Comparison of ENCODE assay signal across 19 mouse cellular contexts in genomic region chr17:35175382-35175781, GRCm38 (mm10). TPM values are rescaled to one million over a fixed set of nuclear protein-coding genes. Genes with fewer than 3 reads are reported as not detected.
DNase-seq lines count a peak whose midpoint lies in the region; TF ChIP-seq lines count a peak whose summit lies in the region.
"Had no signal": no experiment of that assay in that cellular context is flagged by ENCODE, and none has a peak within 500 bp of the region (broad histone marks: within the 10 kb centered on the region; RNA-seq: fewer than 3 reads in every experiment).

No protein-coding gene starts in this region.

- peak in 1 of 2 experiments; percentile 49 for DNase-seq in spleen, adult 2 months (ENCODE audit: low read depth in 1 of 2, low spot score in 2 of 2)
- no peak for DNase-seq in spleen, adult 12 weeks (ENCODE audit: low spot score)
- no peak for DNase-seq in CH12.LX (ENCODE audit: extremely low read depth)
- DNase-seq in embryonic facial prominence, embryonic 10.5 days (ENCODE audit: low spot score), result no peak
- no peak for DNase-seq in retina, postnatal 1 day
- DNase-seq in layer of hippocampus, postnatal 14 days (ENCODE audit: low spot score in 2 of 2), result no peak
- DNase-seq: adrenal gland, postnatal 10 days; cerebellum, adult 11-12 months; cerebellum, adult 9-10 months; cerebellum, postnatal 25 days; gastrocnemius, adult 2 months; gastrocnemius, postnatal 25 days had no signal

- dilution Hi-C loops in CH12.LX (cut with MboI; ENCODE audit: extremely low pct_ligation_motif_present, extremely low pct_unique_long_range_greater_than_20kb, low sequenced_read_pairs), result no loop called here

- peak overlapping the region; percentile 3; the same call in 1 of the 2 replicates for H3K4me2 ChIP-seq in CH12.LX (ENCODE audit: insufficient read depth, low read depth, poor library complexity, severe bottlenecking)
- H3K4me2 ChIP-seq: embryonic facial prominence, embryonic 13.5 days; heart, embryonic 12.5 days; hindbrain, embryonic 14.5 days had no signal

- no peaks in the 10 kb centered on the region for H3K27me3 ChIP-seq in spleen, adult 2 months (ENCODE audit: control insufficient read depth, insufficient read depth, low read length)
- H3K27me3 ChIP-seq in CH12.LX (replicated peaks), result no peaks in the 10 kb centered on the region
- H3K27me3 ChIP-seq in embryonic facial prominence, embryonic 10.5 days (replicated peaks; ENCODE audit: low read depth, poor library complexity, severe bottlenecking), result no peaks in the 10 kb centered on the region
- H3K27me3 ChIP-seq: embryonic facial prominence, embryonic 13.5 days had no signal

- peaks cover 37% of the 10 kb centered on the region for H3K4me1 ChIP-seq in spleen, adult 2 months (ENCODE audit: control insufficient read depth, insufficient read depth, insufficient read length)
- peaks cover 17 to 53% of the 10 kb centered on the region in 2 experiments for H3K4me1 ChIP-seq in CH12.LX (ENCODE audit: control insufficient read depth in 1 of 2, insufficient read depth in 2 of 2)
- no peaks in the 10 kb centered on the region for H3K4me1 ChIP-seq in embryonic facial prominence, embryonic 10.5 days
- H3K4me1 ChIP-seq: hindbrain, embryonic 10.5 days had no signal

- no peaks in the 10 kb centered on the region for H3K36me3 ChIP-seq in spleen, adult 2 months (ENCODE audit: control insufficient read depth, insufficient read depth, low read length)
- H3K36me3 ChIP-seq in CH12.LX (replicated peaks in 1 of 2; ENCODE audit: control insufficient read depth in 1 of 2, insufficient read depth in 1 of 2, low read length in 1 of 2), result no peaks in the 10 kb centered on the region
- H3K36me3 ChIP-seq in embryonic facial prominence, embryonic 10.5 days (replicated peaks), result no peaks in the 10 kb centered on the region
- H3K36me3 ChIP-seq: embryonic facial prominence, embryonic 13.5 days; forebrain, embryonic 10.5 days; G1E; heart, embryonic 12.5 days; hindbrain, embryonic 10.5 days had no signal

- peak overlapping the region; percentile 49 for H3K27ac ChIP-seq in spleen, adult 2 months (ENCODE audit: insufficient read depth, low read length)
- H3K27ac ChIP-seq in CH12.LX (ENCODE audit: insufficient read depth, low read depth), result peak overlapping the region; percentile 96
- H3K27ac ChIP-seq in embryonic facial prominence, embryonic 10.5 days (replicated peaks), result no peak overlapping the region
- H3K27ac ChIP-seq: embryonic facial prominence, embryonic 13.5 days; forebrain, embryonic 10.5 days; gastrocnemius, adult 2 months; hindbrain, embryonic 10.5 days; hindbrain, embryonic 14.5 days had no signal

- in situ Hi-C loops in CH12.LX (cut with MboI; ENCODE audit: low pct_ligation_motif_present, low pct_unique_long_range_greater_than_20kb, low sequenced_read_pairs), result no loop called here

- no peak for TF ChIP-seq RAD21 in CH12.LX (IDR thresholded peaks at IDR 0.05; ENCODE audit: low read depth, low read length)

- H3K4me3 ChIP-seq in spleen, adult 2 months (ENCODE audit: extremely low read depth, insufficient read depth, insufficient read length), result no peak overlapping the region
- no peak overlapping the region for H3K4me3 ChIP-seq in CH12.LX (replicated peaks in 1 of 3; ENCODE audit: low read depth in 2 of 3, low read length in 2 of 3, poor library complexity in 1 of 3)
- H3K4me3 ChIP-seq in embryonic facial prominence, embryonic 10.5 days, result 0 out of 2 replicates have a peak overlapping the region, but pooled peaks have one; percentile 16
- H3K4me3 ChIP-seq: embryonic facial prominence, embryonic 13.5 days; forebrain, embryonic 10.5 days; gastrocnemius, adult 2 months; heart, embryonic 12.5 days; hindbrain, embryonic 10.5 days had no signal

- peak overlapping the region; percentile 21; the same call in 1 of the 2 replicates for H3K9ac ChIP-seq in CH12.LX (ENCODE audit: insufficient read depth, low read depth)
- H3K9ac ChIP-seq: embryonic facial prominence, embryonic 13.5 days; heart, embryonic 12.5 days; hindbrain, embryonic 14.5 days had no signal

- no peaks in the 10 kb centered on the region for H3K79me2 ChIP-seq in CH12.LX (replicated peaks; ENCODE audit: control insufficient read depth, extremely low read depth, insufficient read depth, poor library complexity, severe bottlenecking)

- no peak for TF ChIP-seq EP300 in CH12.LX (IDR thresholded peaks at IDR 0.05; ENCODE audit: low read length)

- TF ChIP-seq CTCF in spleen, adult 2 months (IDR thresholded peaks at IDR 0.05; ENCODE audit: extremely low read depth, insufficient read depth, insufficient read length, insufficient replicate concordance), result no peak
- no peak for TF ChIP-seq CTCF in CH12.LX (conservative IDR thresholded peaks at IDR 0.05 in 1 of 2, IDR thresholded peaks at IDR 0.05 in 1 of 2; ENCODE audit: low read depth in 2 of 2, low read length in 2 of 2)

- WGBS in spleen, adult 2 months, result 26% methylated on average over 6 of the region's 6 CpGs
- 79% methylated on average over 6 of the region's 6 CpGs for WGBS in embryonic facial prominence, embryonic 10.5 days

- TF ChIP-seq POLR2A in spleen, adult 2 months (IDR thresholded peaks at IDR 0.05; ENCODE audit: low read depth, low read length), result no peak
- peak; percentile 18; the same call in 1 of the 2 replicates for TF ChIP-seq POLR2A in CH12.LX (IDR thresholded peaks at IDR 0.05; ENCODE audit: low read depth, low read length)

- H3K9me3 ChIP-seq in CH12.LX (replicated peaks; ENCODE audit: low read length), result no peaks in the 10 kb centered on the region
- no peaks in the 10 kb centered on the region for H3K9me3 ChIP-seq in embryonic facial prominence, embryonic 10.5 days
- H3K9me3 ChIP-seq: embryonic facial prominence, embryonic 13.5 days; forebrain, embryonic 10.5 days; G1E; heart, embryonic 12.5 days; hindbrain, embryonic 10.5 days had no signal

TF ChIP-seq in CH12.LX, 34 proteins besides CTCF, POLR2A, EP300 and RAD21 (continues in another document):
- TF ChIP-seq RCOR1 (conservative IDR thresholded peaks at IDR 0.05; ENCODE audit: low read depth, low read length) (no peak), ZKSCAN1 (IDR thresholded peaks at IDR 0.05; ENCODE audit: borderline replicate concordance, low read depth, low read length) (no peak), IRF4 (IDR thresholded peaks at IDR 0.05; ENCODE audit: low read depth, low read length) (peak; percentile 61; the same call in 1 of the 2 replicates), MEF2A (IDR thresholded peaks at IDR 0.05; ENCODE audit: borderline replicate concordance, low read depth, low read length) (peak; percentile 58; the same call in 1 of the 2 replicates), MXI1 (IDR thresholded peaks at IDR 0.05; ENCODE audit: low read depth, low read length) (no peak; the same call in 1 of the 2 replicates), NELFE (IDR thresholded peaks at IDR 0.05; ENCODE audit: low read depth, low read length) (no peak), MAX (IDR thresholded peaks at IDR 0.05; ENCODE audit: low read length) (no peak), ETS1 (conservative IDR thresholded peaks at IDR 0.05; ENCODE audit: low read depth, low read length) (no peak), TCF12 (IDR thresholded peaks at IDR 0.05; ENCODE audit: low read depth, low read length) (peak; percentile 30; the same call in 1 of the 2 replicates), JUND (conservative IDR thresholded peaks at IDR 0.05; ENCODE audit: low read depth, low read length) (no peak), ZNF384 (IDR thresholded peaks at IDR 0.05; ENCODE audit: low read depth, low read length) (no peak), ZC3H11A (IDR thresholded peaks at IDR 0.05; ENCODE audit: low read depth, low read length) (no peak), CHD1 (IDR thresholded peaks at IDR 0.05; ENCODE audit: low read depth, low read length) (peak; percentile 60; the same call in 1 of the 2 replicates), MAZ (IDR thresholded peaks at IDR 0.05; ENCODE audit: low read depth, low read length) (peak; percentile 45; the same call in 1 of the 2 replicates)

RNA-seq across cellular contexts. Expression of gene Aif1, which starts 0.5 kb away (rescaled TPM):
- 8.3 and 10.2 TPM in 2 replicates for polyA plus RNA-seq in spleen, adult 2 months (2012; rRNA removed)
- 7.0 and 14.7 TPM in 2 replicates for total RNA-seq in CH12.LX (2012; rRNA removed)
- total RNA-seq in CH12.LX (2014; rRNA removed), result 14.1 and 15.5 TPM in 2 replicates
- 14.7 and 19.7 TPM in 2 replicates for polyA plus RNA-seq in CH12.LX (2012; ENCODE audit: insufficient read length, low read depth)
- polyA plus RNA-seq in embryonic facial prominence, embryonic 10.5 days (2016; fragmentation: Nextera tagmentation; extraction: Ambion mirVana), result 2.9 and 3.9 TPM in 2 replicates
- total RNA-seq in layer of hippocampus, postnatal 14 days (2021), result 10 to 100 TPM in 1 of 2 experiments, 1 to 10 TPM in 1; 9.9 to 10.4 TPM

RNA-seq across cellular contexts. Expression of gene Prrc2a, which starts 10.7 kb away (rescaled TPM):
- 362 and 462 TPM in 2 replicates for polyA plus RNA-seq in spleen, adult 2 months (2012; rRNA removed)
- total RNA-seq in CH12.LX (2012; rRNA removed) (80.4 and 87.1 TPM in 2 replicates), CH12.LX (2014; rRNA removed) (27.8 and 31.3 TPM in 2 replicates)
- polyA plus RNA-seq in CH12.LX (2012; ENCODE audit: insufficient read length, low read depth), result 234 and 313 TPM in 2 replicates
- 203 and 205 TPM in 2 replicates for polyA plus RNA-seq in embryonic facial prominence, embryonic 10.5 days (2016; fragmentation: Nextera tagmentation; extraction: Ambion mirVana)
- 100 to 1,000 TPM; 305 to 314 TPM for total RNA-seq in layer of hippocampus, postnatal 14 days (2021)

RNA-seq across cellular contexts. Expression of gene Lst1, which starts 12.9 kb away (rescaled TPM):
- 109 and 112 TPM in 2 replicates for polyA plus RNA-seq in spleen, adult 2 months (2012; rRNA removed)
- 6.0 and 8.4 TPM in 2 replicates for total RNA-seq in CH12.LX (2012; rRNA removed)
- total RNA-seq in CH12.LX (2014; rRNA removed), result 2.9 and 4.4 TPM in 2 replicates
- polyA plus RNA-seq in CH12.LX (2012; ENCODE audit: insufficient read length, low read depth), result 8.5 and 9.0 TPM in 2 replicates
- 2.6 and 6.9 TPM in 2 replicates for polyA plus RNA-seq in embryonic facial prominence, embryonic 10.5 days (2016; fragmentation: Nextera tagmentation; extraction: Ambion mirVana)
- 10 to 100 TPM in 1 of 2 experiments, 1 to 10 TPM in 1; 8.2 to 12.1 TPM for total RNA-seq in layer of hippocampus, postnatal 14 days (2021)

RNA-seq across cellular contexts. Expression of gene Ltb, which starts 18.9 kb away (rescaled TPM):
- polyA plus RNA-seq in spleen, adult 2 months (2012; rRNA removed), result 531 and 756 TPM in 2 replicates
- total RNA-seq in CH12.LX (2012; rRNA removed) (120 and 150 TPM in 2 replicates), CH12.LX (2014; rRNA removed) (228 and 234 TPM in 2 replicates)
- 263 and 267 TPM in 2 replicates for polyA plus RNA-seq in CH12.LX (2012; ENCODE audit: insufficient read length, low read depth)
- polyA plus RNA-seq in embryonic facial prominence, embryonic 10.5 days (2016; fragmentation: Nextera tagmentation; extraction: Ambion mirVana), result 0.16 and 0.34 TPM in 2 replicates
- total RNA-seq in layer of hippocampus, postnatal 14 days (2021), result 1 to 10 TPM in 1 of 2 experiments, under 1 TPM in 1; 0.55 to 1.0 TPM
- total RNA-seq: gastrocnemius, adult 2 months; gastrocnemius, postnatal 25 days had no signal

RNA-seq across cellular contexts. Expression of gene Tnf, which starts 26.4 kb away (rescaled TPM):
- polyA plus RNA-seq in spleen, adult 2 months (2012; rRNA removed), result 7.5 and 13.2 TPM in 2 replicates
- total RNA-seq in CH12.LX (2012; rRNA removed) (18.8 and 28.0 TPM in 2 replicates), CH12.LX (2014; rRNA removed) (19.0 and 20.8 TPM in 2 replicates)
- 25.2 and 28.3 TPM in 2 replicates for polyA plus RNA-seq in CH12.LX (2012; ENCODE audit: insufficient read length, low read depth)
- not detected in 2 replicates for polyA plus RNA-seq in embryonic facial prominence, embryonic 10.5 days (2016; fragmentation: Nextera tagmentation; extraction: Ambion mirVana)
- under 1 TPM in 1 of 2 experiments, not detected in 1; 0.31 TPM for total RNA-seq in layer of hippocampus, postnatal 14 days (2021)
- total RNA-seq: gastrocnemius, adult 2 months had no signal
- polyA plus RNA-seq: forebrain, embryonic 14.5 days; heart, embryonic 12.5 days; hindbrain, embryonic 10.5 days; hindbrain, embryonic 14.5 days had no signal

Comparison
In these comparisons a context has a peak if more than half of its experiments do, and no peak if none do; other contexts are left out.
1. RNA of gene Lst1, which starts 12.9 kb away (polyA plus RNA-seq): 109 to 112 TPM in spleen, adult 2 months; 8.5 to 9.0 TPM in CH12.LX and 2.6 to 6.9 TPM in embryonic facial prominence, embryonic 10.5 days; every median in the first group is over 10 times any median in the second.